Mouse (Mus musculus) liver, adult 2 months (tissue): ENCODE measurements around the gene Gm11938. TPM values are rescaled to one million over a fixed set of nuclear protein-coding genes. Genes with fewer than 3 reads are reported as not detected.

ENCODE experiments used
- DNase-seq: peaks from one replicate; pipeline ENCODE4 v3.0.0-alpha.2; 2011; ENCODE audit warnings: low read depth, low spot score; ENCODE audit errors: extremely low read depth
- H3K27ac ChIP-seq: fragments of 200-500 bp; replicated peaks from 2 replicates; pipeline ENCODE4 v1.5.1; 2012; ENCODE audit warnings: low read depth, mild to moderate bottlenecking, control low read depth, inconsistent platforms, low read length; ENCODE audit not compliant: insufficient read depth
- H3K27me3 ChIP-seq: fragments of 200-500 bp; 2 replicates; pipeline ENCODE4 v1.6.1; 2012; ENCODE audit warnings: mild to moderate bottlenecking, moderate library complexity, low read length, inconsistent platforms; ENCODE audit not compliant: control insufficient read depth, insufficient read depth
- H3K36me3 ChIP-seq: fragments of 200-500 bp; 2 replicates; pipeline ENCODE4 v1.6.1; 2012; ENCODE audit warnings: low read length, inconsistent platforms; ENCODE audit not compliant: control insufficient read depth, insufficient read depth
- H3K4me1 ChIP-seq: fragments of 200-500 bp; 2 replicates; pipeline ENCODE4 v1.6.1; 2011; ENCODE audit warnings: low read length; ENCODE audit not compliant: control insufficient read depth, insufficient read depth
- H3K4me3 ChIP-seq: fragments of 200-500 bp; 2 replicates; pipeline ENCODE4 v1.5.1; 2011; ENCODE audit warnings: low read depth, mild to moderate bottlenecking, control low read depth, low read length, moderate library complexity; ENCODE audit not compliant: insufficient read depth
- H3K79me2 ChIP-seq: fragments of 200-500 bp; 2 replicates; pipeline ENCODE4 v1.6.1; 2012; ENCODE audit warnings: inconsistent platforms, mild to moderate bottlenecking, low read length, moderate library complexity; ENCODE audit not compliant: control insufficient read depth, insufficient read depth
- H3K9ac ChIP-seq: fragments of 200-500 bp; 2 replicates; pipeline ENCODE4 v1.6.1; 2012; ENCODE audit warnings: low read depth, mild to moderate bottlenecking, control low read depth, inconsistent platforms, low read length
- CTCF ChIP-seq: fragments of 200-500 bp; IDR thresholded peaks from 2 replicates; pipeline ENCODE4 v1.5.1; 2011; ENCODE audit warnings: low read depth, low read length, control low read depth
- POLR2A ChIP-seq: fragments of 200-500 bp; IDR thresholded peaks from 2 replicates; pipeline ENCODE4 v1.6.1; 2011; ENCODE audit warnings: low read length, control low read depth; ENCODE audit not compliant: insufficient read depth; ENCODE audit errors: extremely low read depth
- WGBS: fragments of 180-500 bp; shearing (Covaris S2); methylation state at CpG from one replicate; pipeline ENCODE4 v1.1.7; 2018; 5-methylcytosine and 5-hydroxymethylcytosine counted together
- polyA plus RNA-seq: library from polyadenylated mRNA; depleted of rRNA; stranded (reverse); fragments of >200 nt; gene quantifications from 2 replicates; pipeline ENCODE4 v1.2.3, GENCODE M21; 2012
- total RNA-seq: library from RNA; depleted of rRNA; stranded (reverse); fragments of >200 nt; gene quantifications from 2 replicates; pipeline ENCODE4 v1.2.3, GENCODE M21; 2014

Gene Gm11938
- total and polyA plus RNA-seq, 2 experiments = not detected

GRCm38 (mm10) chr11:99583245-99583704 lies 19.8 kb downstream of the Gm11938 start, which contains the start of gene Krtap1-4:
TSS of gene Krtap1-4 (minus strand) at chr11:99583654.
- Histone ChIP-seq H3K36me3 (no peaks in the 10 kb centered on the region), H3K4me1 (no peaks in the 10 kb centered on the region), H3K27me3 (0 out of 2 replicates have a peak, but pooled peaks cover 2% of the 10 kb centered on the region), H3K4me3 (no peak within 1 kb of the TSS), H3K9ac (no peak within 1 kb of the TSS), H3K27ac (no peak within 1 kb of the TSS), H3K79me2 (no peaks in the 10 kb centered on the region)
- 87% methylated on average over 5 of the region's 5 CpGs for WGBS
- no peak for DNase-seq
- TF ChIP-seq POLR2A (no peak), CTCF (no peak)

GRCm38 (mm10) chr11:99581564-99581963 lies 21.5 kb downstream of the Gm11938 start:
- Histone ChIP-seq H3K9ac (no peak overlapping the region), H3K4me3 (no peak overlapping the region), H3K27me3 (0 out of 2 replicates have a peak, but pooled peaks cover 2% of the 10 kb centered on the region), H3K4me1 (no peaks in the 10 kb centered on the region), H3K79me2 (no peaks in the 10 kb centered on the region), H3K27ac (no peak overlapping the region), H3K36me3 (no peaks in the 10 kb centered on the region)
- WGBS = 88% methylated on average over 6 of the region's 6 CpGs
- no peak for TF ChIP-seq CTCF
- no peak for TF ChIP-seq POLR2A
- DNase-seq = no peak

- Histone ChIP-seq H3K4me1 (no peaks in the 10 kb centered on the region), H3K79me2 (no peaks in the 10 kb centered on the region), H3K4me3 (no peak overlapping the region), H3K9ac (no peak overlapping the region), H3K36me3 (no peaks in the 10 kb centered on the region), H3K27ac (no peak overlapping the region), H3K27me3 (0 out of 2 replicates have a peak, but pooled peaks cover 2% of the 10 kb centered on the region)
- no peak for DNase-seq
- no peak for TF ChIP-seq CTCF
- no peak for TF ChIP-seq POLR2A
- WGBS = 93% methylated on average over 5 of the region's 5 CpGs
Measured at GRCm38 (mm10) chr11:99581051-99581450, 22.1 kb downstream of the Gm11938 start.

- H3K27me3 ChIP-seq = 0 out of 2 replicates have a peak, but pooled peaks cover 2% of the 10 kb centered on the region
- no peaks in the 10 kb centered on the region for H3K36me3 ChIP-seq
- H3K79me2 ChIP-seq = no peaks in the 10 kb centered on the region
- no peaks in the 10 kb centered on the region for H3K4me1 ChIP-seq
- no peak within 1 kb of the TSS for H3K4me3 ChIP-seq
- no peak for TF ChIP-seq POLR2A
- TF ChIP-seq CTCF = no peak
- H3K27ac ChIP-seq = no peak within 1 kb of the TSS
- WGBS = 90% methylated on average over 6 of the region's 6 CpGs
- no peak for DNase-seq
- H3K9ac ChIP-seq = no peak within 1 kb of the TSS
Measured at GRCm38 (mm10) chr11:99580636-99581035, 22.5 kb downstream of the Gm11938 start, which contains the start of gene Krtap1-5. TSS of gene Krtap1-5 (minus strand) at chr11:99581016.

- Histone ChIP-seq H3K4me3 (no peak overlapping the region), H3K27me3 (peaks cover 4% of the 10 kb centered on the region; the same call in 1 of the 2 replicates), H3K4me1 (no peaks in the 10 kb centered on the region), H3K79me2 (no peaks in the 10 kb centered on the region), H3K9ac (no peak overlapping the region), H3K27ac (no peak overlapping the region), H3K36me3 (no peaks in the 10 kb centered on the region)
- peak; percentile 89 for TF ChIP-seq CTCF
- no peak for TF ChIP-seq POLR2A
- peak; percentile 27 for DNase-seq
- 0% methylated on average over 7 of the region's 7 CpGs for WGBS
Measured at GRCm38 (mm10) chr11:99574106-99574505, 29.0 kb downstream of the Gm11938 start.

GRCm38 (mm10) chr11:99573164-99573563 lies 29.9 kb downstream of the Gm11938 start:
- no peak overlapping the region for H3K4me3 ChIP-seq
- WGBS = 69% methylated on average over 4 of the region's 4 CpGs

More at GRCm38 (mm10) chr11:99573164-99573563, 29.9 kb downstream of the Gm11938 start:
- Histone ChIP-seq H3K36me3 (no peaks in the 10 kb centered on the region), H3K79me2 (no peaks in the 10 kb centered on the region), H3K27ac (no peak overlapping the region), H3K4me1 (no peaks in the 10 kb centered on the region), H3K27me3 (peaks cover 4% of the 10 kb centered on the region; the same call in 1 of the 2 replicates), H3K9ac (no peak overlapping the region)
- DNase-seq = no peak
- no peak for TF ChIP-seq POLR2A
- TF ChIP-seq CTCF = no peak
